In genomic region chr13:98476175-98476838, GRCm38 (mm10) we compare ENCODE assay signal across 12 mouse cellular contexts. TPM values are rescaled to one million over a fixed set of nuclear protein-coding genes. Genes with fewer than 3 reads are reported as not detected.
DNase-seq lines count a peak whose midpoint lies in the region; ATAC-seq lines count a peak whose summit lies in the region.
"Had no signal": no experiment of that assay in that cellular context is flagged by ENCODE, and none has a peak within 500 bp of the region (broad histone marks: within the 10 kb centered on the region; RNA-seq: fewer than 3 reads in every experiment).

No protein-coding gene starts in this region.

- H3K9ac ChIP-seq in kidney, embryonic 14.5 days (ENCODE audit: low read depth, low read length) = no peak overlapping the region
- H3K9ac ChIP-seq: liver, embryonic 14.5 days had no signal

- peak overlapping the region; percentile 18; the same call in 1 of the 2 replicates for H3K27ac ChIP-seq in kidney, embryonic 14.5 days (ENCODE audit: low read depth, low read length)
- H3K27ac ChIP-seq: liver, embryonic 14.5 days had no signal

- 18% methylated on average over 14 of the region's 14 CpGs for WGBS in kidney, embryonic 14.5 days

- H3K4me1 ChIP-seq in kidney, embryonic 14.5 days (ENCODE audit: control insufficient read depth, insufficient read depth, low read length) = peaks cover 8% of the 10 kb centered on the region; the same call in 1 of the 2 replicates
- H3K4me1 ChIP-seq: megakaryocyte, embryonic 14.5 days had no signal

- H3K9me3 ChIP-seq in kidney, embryonic 14.5 days (ENCODE audit: control insufficient read depth, low read length) = no peaks in the 10 kb centered on the region
- H3K9me3 ChIP-seq: megakaryocyte, embryonic 14.5 days had no signal

- 0 out of 2 replicates have a peak, but pooled peaks cover 3% of the 10 kb centered on the region for H3K27me3 ChIP-seq in kidney, embryonic 14.5 days (ENCODE audit: control insufficient read depth, insufficient read depth, low read length)

- DNase-seq in kidney, postnatal 25 days = no peak
- DNase-seq in NIH3T3 (ENCODE audit: low read depth) (peak; percentile 26), adipocyte (ENCODE audit: low spot score) (peak; percentile 13)
- DNase-seq in fibroblast of lung, adult 2 months (ENCODE audit: low read depth) = peak; percentile 67
- DNase-seq in gastrocnemius, postnatal 10 days = no peak
- DNase-seq in cerebellum, adult 11 months = no peak
- DNase-seq: gastrocnemius, postnatal 36 days; thymus, adult 2 months had no signal

- H3K36me3 ChIP-seq in kidney, embryonic 14.5 days (ENCODE audit: control insufficient read depth, insufficient read depth, low read length) = no peaks in the 10 kb centered on the region

- peak; percentile 74 for ATAC-seq in kidney, embryonic 14.5 days (ENCODE audit: low FRiP score, low TSS enrichment)

- no peak overlapping the region for H3K4me3 ChIP-seq in kidney, embryonic 14.5 days (ENCODE audit: low read length)
- H3K4me3 ChIP-seq: megakaryocyte, embryonic 14.5 days had no signal

- no peak overlapping the region for H3K4me2 ChIP-seq in kidney, embryonic 14.5 days (replicated peaks; ENCODE audit: low read depth, low read length)

RNA-seq across cellular contexts. Expression of gene Gm10320, which starts 15.5 kb away (rescaled TPM):
- 1.2 TPM in 2 replicates for polyA plus RNA-seq in kidney, embryonic 14.5 days (2014; fragmentation: Nextera tagmentation; extraction: Ambion mirVana)
- total RNA-seq in gastrocnemius, postnatal 10 days (2021) = not detected
- total RNA-seq: gastrocnemius, postnatal 36 days; left cerebral cortex, adult 8-10 months had no signal

Comparison
In these comparisons a context has a peak if more than half of its experiments do, and no peak if none do; other contexts are left out.
1. DNase-seq: peak in NIH3T3 (single experiment), adipocyte (single experiment) and fibroblast of lung, adult 2 months (single experiment); none in kidney, postnatal 25 days (0 of 2), gastrocnemius, postnatal 10 days (single experiment) and cerebellum, adult 11 months (single experiment).